Mouse (Mus musculus) liver, adult 2 months (tissue): ENCODE results near the gene Prok1. TPM values are rescaled to one million over a fixed set of nuclear protein-coding genes. Genes with fewer than 3 reads are reported as not detected.

Source experiments
- DNase-seq: peaks from one replicate; pipeline ENCODE4 v3.0.0-alpha.2; 2011; ENCODE audit warnings: low read depth, low spot score; ENCODE audit errors: extremely low read depth
- H3K27ac ChIP-seq: fragments of 200-500 bp; replicated peaks from 2 replicates; pipeline ENCODE4 v1.5.1; 2012; ENCODE audit warnings: low read depth, mild to moderate bottlenecking, control low read depth, inconsistent platforms, low read length; ENCODE audit not compliant: insufficient read depth
- H3K27me3 ChIP-seq: fragments of 200-500 bp; 2 replicates; pipeline ENCODE4 v1.6.1; 2012; ENCODE audit warnings: mild to moderate bottlenecking, moderate library complexity, low read length, inconsistent platforms; ENCODE audit not compliant: control insufficient read depth, insufficient read depth
- H3K36me3 ChIP-seq: fragments of 200-500 bp; 2 replicates; pipeline ENCODE4 v1.6.1; 2012; ENCODE audit warnings: low read length, inconsistent platforms; ENCODE audit not compliant: control insufficient read depth, insufficient read depth
- H3K4me1 ChIP-seq: fragments of 200-500 bp; 2 replicates; pipeline ENCODE4 v1.6.1; 2011; ENCODE audit warnings: low read length; ENCODE audit not compliant: control insufficient read depth, insufficient read depth
- H3K4me3 ChIP-seq: fragments of 200-500 bp; 2 replicates; pipeline ENCODE4 v1.5.1; 2011; ENCODE audit warnings: low read depth, mild to moderate bottlenecking, control low read depth, low read length, moderate library complexity; ENCODE audit not compliant: insufficient read depth
- H3K79me2 ChIP-seq: fragments of 200-500 bp; 2 replicates; pipeline ENCODE4 v1.6.1; 2012; ENCODE audit warnings: inconsistent platforms, mild to moderate bottlenecking, low read length, moderate library complexity; ENCODE audit not compliant: control insufficient read depth, insufficient read depth
- H3K9ac ChIP-seq: fragments of 200-500 bp; 2 replicates; pipeline ENCODE4 v1.6.1; 2012; ENCODE audit warnings: low read depth, mild to moderate bottlenecking, control low read depth, inconsistent platforms, low read length
- CTCF ChIP-seq: fragments of 200-500 bp; IDR thresholded peaks from 2 replicates; pipeline ENCODE4 v1.5.1; 2011; ENCODE audit warnings: low read depth, low read length, control low read depth
- POLR2A ChIP-seq: fragments of 200-500 bp; IDR thresholded peaks from 2 replicates; pipeline ENCODE4 v1.6.1; 2011; ENCODE audit warnings: low read length, control low read depth; ENCODE audit not compliant: insufficient read depth; ENCODE audit errors: extremely low read depth
- WGBS: fragments of 180-500 bp; shearing (Covaris S2); methylation state at CpG from one replicate; pipeline ENCODE4 v1.1.7; 2018; 5-methylcytosine and 5-hydroxymethylcytosine counted together
- polyA plus RNA-seq: library from polyadenylated mRNA; depleted of rRNA; stranded (reverse); fragments of >200 nt; gene quantifications from 2 replicates; pipeline ENCODE4 v1.2.3, GENCODE M21; 2012
- total RNA-seq: library from RNA; depleted of rRNA; stranded (reverse); fragments of >200 nt; gene quantifications from 2 replicates; pipeline ENCODE4 v1.2.3, GENCODE M21; 2014

Prok1 gene
- total and polyA plus RNA-seq, 2 experiments, result 1.2 to 5.6 TPM

GRCm38 (mm10) chr3:107249042-107249441 lies 9.5 kb upstream of the Prok1 start:
- WGBS, result 27% methylated on average over 3 of the region's 3 CpGs
- Histone ChIP-seq H3K79me2 (no peaks in the 10 kb centered on the region), H3K4me3 (no peak overlapping the region), H3K27ac (no peak overlapping the region), H3K4me1 (no peaks in the 10 kb centered on the region), H3K9ac (no peak overlapping the region), H3K27me3 (no peaks in the 10 kb centered on the region), H3K36me3 (no peaks in the 10 kb centered on the region)
- no peak for DNase-seq
- TF ChIP-seq POLR2A (no peak), CTCF (no peak)

- no peaks in the 10 kb centered on the region for H3K36me3 ChIP-seq
- H3K27ac ChIP-seq, result no peak overlapping the region
- H3K79me2 ChIP-seq, result no peaks in the 10 kb centered on the region
- WGBS, result 80% methylated on average over 6 of the region's 6 CpGs
- H3K4me3 ChIP-seq, result no peak overlapping the region
- no peak overlapping the region for H3K9ac ChIP-seq
- H3K27me3 ChIP-seq, result no peaks in the 10 kb centered on the region
- no peak for TF ChIP-seq POLR2A
- no peak for TF ChIP-seq CTCF
- H3K4me1 ChIP-seq, result no peaks in the 10 kb centered on the region
- DNase-seq, result no peak
Observed at GRCm38 (mm10) chr3:107246876-107247275, 7.4 kb upstream of the Prok1 start.

- Histone ChIP-seq H3K27ac (no peak overlapping the region), H3K4me3 (no peak overlapping the region), H3K36me3 (no peaks in the 10 kb centered on the region), H3K79me2 (no peaks in the 10 kb centered on the region), H3K27me3 (no peaks in the 10 kb centered on the region), H3K4me1 (peaks cover 13% of the 10 kb centered on the region), H3K9ac (no peak overlapping the region)
- DNase-seq, result no peak
- TF ChIP-seq POLR2A, result no peak
- WGBS, result 72% methylated on average over 14 of the region's 14 CpGs
Observed at GRCm38 (mm10) chr3:107241389-107242094, 2.0 kb upstream of the Prok1 start.

- TF ChIP-seq POLR2A (no peak), CTCF (no peak)
- Histone ChIP-seq H3K79me2 (no peaks in the 10 kb centered on the region), H3K4me1 (peaks cover 24% of the 10 kb centered on the region), H3K27ac (peak overlapping the region; percentile 26; the same call in 1 of the 2 replicates), H3K36me3 (no peaks in the 10 kb centered on the region), H3K4me3 (no peak overlapping the region), H3K9ac (no peak overlapping the region), H3K27me3 (no peaks in the 10 kb centered on the region)
- WGBS, result 30% methylated on average over 8 of the region's 8 CpGs
- peak; percentile 56 for DNase-seq
Observed at GRCm38 (mm10) chr3:107238471-107238980, 981 bp downstream of the Prok1 start.

- DNase-seq, result no peak
- Histone ChIP-seq H3K27ac (peak overlapping the region; percentile 26; the same call in 1 of the 2 replicates), H3K4me3 (no peak overlapping the region), H3K36me3 (no peaks in the 10 kb centered on the region), H3K27me3 (no peaks in the 10 kb centered on the region), H3K79me2 (no peaks in the 10 kb centered on the region), H3K4me1 (peaks cover 24% of the 10 kb centered on the region), H3K9ac (no peak overlapping the region)
- 47% methylated on average over 2 of the region's 2 CpGs for WGBS
- no peak for TF ChIP-seq CTCF
- no peak for TF ChIP-seq POLR2A
Observed at GRCm38 (mm10) chr3:107238051-107238450, 1.5 kb downstream of the Prok1 start.

GRCm38 (mm10) chr3:107233945-107234344 lies 5.6 kb downstream of the Prok1 start:
- 31% methylated on average over 2 of the region's 2 CpGs for WGBS

More at GRCm38 (mm10) chr3:107233945-107234344, 5.6 kb downstream of the Prok1 start:
- no peak for DNase-seq
- Histone ChIP-seq H3K27ac (no peak overlapping the region), H3K36me3 (no peaks in the 10 kb centered on the region), H3K27me3 (no peaks in the 10 kb centered on the region), H3K9ac (no peak overlapping the region), H3K4me3 (no peak overlapping the region), H3K4me1 (peaks cover 39% of the 10 kb centered on the region), H3K79me2 (no peaks in the 10 kb centered on the region)
- TF ChIP-seq CTCF (no peak), POLR2A (no peak)
